Mouse (Mus musculus) heart, postnatal 0 days (tissue): ENCODE results near the gene Dcaf8.

Source experiments
- CTCF ChIP-seq: IDR thresholded peaks from 2 replicates; pipeline ENCODE4 v1.5.1; 2016; ENCODE audit warnings: antibody characterized with exemption, control low read depth, low read depth
- EP300 ChIP-seq: IDR thresholded peaks from 2 replicates; pipeline ENCODE4 v1.6.1; 2016; ENCODE audit warnings: antibody characterized with exemption, low read depth

DNA sequence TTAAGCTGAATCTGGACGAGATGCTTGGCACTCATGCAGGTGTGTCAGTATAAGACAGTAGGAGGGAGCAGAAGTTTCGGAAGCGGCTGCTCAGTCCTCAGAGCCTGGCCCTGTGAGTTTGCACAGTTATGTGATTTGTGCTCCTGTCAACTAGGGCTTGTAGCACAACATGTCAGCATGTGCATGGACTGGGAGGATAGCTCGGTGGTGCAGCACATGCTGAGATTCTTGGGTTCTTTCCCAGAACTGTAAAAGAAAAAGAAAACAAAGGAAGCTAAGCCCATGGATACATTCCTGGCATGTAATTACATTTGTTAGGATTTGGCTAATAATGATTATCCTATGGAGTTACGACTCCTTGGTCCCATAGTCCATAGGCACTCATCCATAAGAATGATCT, 25.3 kb downstream of the Dcaf8 start:
- TF ChIP-seq CTCF, result no peak
- no peak for TF ChIP-seq EP300
